Mouse (Mus musculus) erythroblast, embryonic 14.5 days (primary cell): ENCODE results near the gene Zfyve9.

Experiments used
- GATA1 ChIP-seq: IDR thresholded peaks from 2 replicates; pipeline ENCODE4 v1.6.1; 2012; ENCODE audit warnings: low read length, inconsistent platforms, mixed read lengths
- TAL1 ChIP-seq: IDR thresholded peaks from 3 replicates; pipeline ENCODE4 v1.6.1; 2012; ENCODE audit warnings: low read length, inconsistent platforms, mixed read lengths

GRCm38 (mm10) chr4:108811550-108811949 is 31.0 kb upstream of the Zfyve9 start:
- TF ChIP-seq GATA1 (no peak), TAL1 (no peak)
